Mouse (Mus musculus) cerebellum, adult 2 months (tissue): ENCODE measurements at regions not wholly inside any gene's neighbourhood (a gene's known extent, or its start where the extent isn't known, plus 50 kb on each side); places are given as distances from the start of the nearest gene placed in this dataset.
A peak's percentile ranks its signal among the peaks of the same experiment; 100 is the strongest.
"Not testable (repeated sequence)": the region's sequence is repeated elsewhere in the genome, so short reads cannot be mapped to it uniquely, and the experiment has no call there.

Source experiments
- DNase-seq, 2 experiments: peaks; one replicate each; pipeline ENCODE4 v3.0.0; 2021
- H3K27ac ChIP-seq: fragments of 200-500 bp; 2 replicates; pipeline ENCODE4 v1.5.1; 2012; ENCODE audit warnings: low read length, control low read depth, inconsistent platforms; ENCODE audit not compliant: insufficient read depth
- H3K27me3 ChIP-seq: fragments of 200-500 bp; 2 replicates; pipeline ENCODE4 v1.6.1; 2012; ENCODE audit warnings: inconsistent platforms, mild to moderate bottlenecking, low read length, moderate library complexity; ENCODE audit not compliant: control insufficient read depth, insufficient read depth
- H3K4me1 ChIP-seq: fragments of 200-500 bp; 2 replicates; pipeline ENCODE4 v1.6.1; 2011; ENCODE audit warnings: low read length; ENCODE audit not compliant: control insufficient read depth, insufficient read depth
- H3K4me3 ChIP-seq: fragments of 200-500 bp; replicated peaks from 2 replicates; pipeline ENCODE3; 2011; ENCODE audit warnings: mild to moderate bottlenecking, low read depth, low read length, control low read depth; ENCODE audit not compliant: insufficient read depth
- CTCF ChIP-seq: fragments of 200-500 bp; IDR thresholded peaks from 2 replicates; pipeline ENCODE4 v1.5.1; 2011; ENCODE audit warnings: low read depth, mild to moderate bottlenecking, control low read depth, low read length, moderate library complexity, borderline replicate concordance; ENCODE audit not compliant: insufficient read depth
- POLR2A ChIP-seq: fragments of 200-500 bp; IDR thresholded peaks from 2 replicates; pipeline ENCODE4 v1.6.1; 2011; ENCODE audit warnings: low read length, control low read depth, borderline replicate concordance; ENCODE audit not compliant: insufficient read depth
- WGBS: fragments of 180-500 bp; shearing (Covaris S2); methylation state at CpG from one replicate; pipeline ENCODE4 v1.1.7; 2018; 5-methylcytosine and 5-hydroxymethylcytosine counted together

GRCm38 (mm10) chr1:64463715-64464290 lies 68.6 kb upstream of the Creb1 start:
- H3K27me3 ChIP-seq = no peaks in the 10 kb centered on the region
- TF ChIP-seq CTCF (no peak), POLR2A (no peak)
- H3K4me3 ChIP-seq = no peak overlapping the region
- no peak overlapping the region for H3K27ac ChIP-seq
- DNase-seq = no peak
- no peaks in the 10 kb centered on the region for H3K4me1 ChIP-seq
- WGBS = 78% methylated on average over 5 of the region's 5 CpGs

GRCm38 (mm10) chr1:64461616-64462015 lies 70.8 kb upstream of the Creb1 start:
- not testable (repeated sequence) for H3K4me3 ChIP-seq, DNase-seq, H3K4me1 ChIP-seq, H3K27ac ChIP-seq, H3K27me3 ChIP-seq
- 93% methylated on average over 6 of the region's 6 CpGs for WGBS

- no peaks in the 10 kb centered on the region for H3K4me1 ChIP-seq
- no peak for DNase-seq
- 78% methylated on average over 5 of the region's 5 CpGs for WGBS
- H3K27ac ChIP-seq = no peak overlapping the region
- no peak for TF ChIP-seq POLR2A
- no peak for TF ChIP-seq CTCF
- no peak overlapping the region for H3K4me3 ChIP-seq
- no peaks in the 10 kb centered on the region for H3K27me3 ChIP-seq
These were observed 74.6 kb upstream of the Creb1 start for GRCm38 (mm10) chr1:64457872-64458271.

GRCm38 (mm10) chr1:64449141-64449540 lies 83.3 kb upstream of the Creb1 start:
- H3K27ac ChIP-seq = no peak overlapping the region
- peaks cover 6% of the 10 kb centered on the region; the same call in 1 of the 2 replicates for H3K4me1 ChIP-seq
- TF ChIP-seq CTCF (no peak), POLR2A (no peak)
- no peaks in the 10 kb centered on the region for H3K27me3 ChIP-seq
- H3K4me3 ChIP-seq = no peak overlapping the region
- WGBS = 85% methylated on average over 3 of the region's 3 CpGs
- DNase-seq = no peak

- Histone ChIP-seq H3K4me3 (no peak overlapping the region), H3K4me1 (peaks cover 6% of the 10 kb centered on the region; the same call in 1 of the 2 replicates), H3K27me3 (no peaks in the 10 kb centered on the region), H3K27ac (no peak overlapping the region)
- TF ChIP-seq CTCF (peak; percentile 35; the same call in 1 of the 2 replicates), POLR2A (no peak)
- DNase-seq = peak; percentile 50 to 71
- under 1% methylated on average over 5 of the region's 5 CpGs for WGBS
These were observed 84.4 kb upstream of the Creb1 start for GRCm38 (mm10) chr1:64448090-64448489.

- TF ChIP-seq POLR2A (no peak), CTCF (no peak)
- peak; percentile 14 to 28 for DNase-seq
- no peak overlapping the region for H3K27ac ChIP-seq
- 79% methylated on average over 4 of the region's 4 CpGs for WGBS
- H3K4me1 ChIP-seq = peaks cover 6% of the 10 kb centered on the region; the same call in 1 of the 2 replicates
- no peaks in the 10 kb centered on the region for H3K27me3 ChIP-seq
- H3K4me3 ChIP-seq = no peak overlapping the region
These were observed 86.0 kb upstream of the Creb1 start for GRCm38 (mm10) chr1:64446492-64446891.

GRCm38 (mm10) chr1:64445919-64446318 lies 86.5 kb upstream of the Creb1 start:
- H3K4me1 ChIP-seq = peaks cover 6% of the 10 kb centered on the region; the same call in 1 of the 2 replicates
- DNase-seq = peak; percentile 88 to 89
- no peaks in the 10 kb centered on the region for H3K27me3 ChIP-seq
- WGBS = 8% methylated on average over 13 of the region's 13 CpGs
- H3K27ac ChIP-seq = no peak overlapping the region
- TF ChIP-seq CTCF = peak; percentile 87
- no peak for TF ChIP-seq POLR2A
- no peak overlapping the region for H3K4me3 ChIP-seq

- Histone ChIP-seq H3K27me3 (no peaks in the 10 kb centered on the region), H3K4me3 (no peak overlapping the region), H3K4me1 (peaks cover 6% of the 10 kb centered on the region; the same call in 1 of the 2 replicates), H3K27ac (no peak overlapping the region)
- TF ChIP-seq CTCF (peak; percentile 10; the same call in 1 of the 2 replicates), POLR2A (no peak)
- DNase-seq = peak in 1 of 2 experiments; percentile 33
- WGBS = 70% methylated on average over 6 of the region's 6 CpGs
These were observed 89.0 kb upstream of the Creb1 start for GRCm38 (mm10) chr1:64443436-64443835.
